Mouse (Mus musculus): Measurements from ENCODE around the gene Rsad2.
"Not testable (repeated sequence)": the region's sequence is repeated elsewhere in the genome, so short reads cannot be mapped to it uniquely, and the experiment has no call there.

The Rsad2 gene

DNA sequence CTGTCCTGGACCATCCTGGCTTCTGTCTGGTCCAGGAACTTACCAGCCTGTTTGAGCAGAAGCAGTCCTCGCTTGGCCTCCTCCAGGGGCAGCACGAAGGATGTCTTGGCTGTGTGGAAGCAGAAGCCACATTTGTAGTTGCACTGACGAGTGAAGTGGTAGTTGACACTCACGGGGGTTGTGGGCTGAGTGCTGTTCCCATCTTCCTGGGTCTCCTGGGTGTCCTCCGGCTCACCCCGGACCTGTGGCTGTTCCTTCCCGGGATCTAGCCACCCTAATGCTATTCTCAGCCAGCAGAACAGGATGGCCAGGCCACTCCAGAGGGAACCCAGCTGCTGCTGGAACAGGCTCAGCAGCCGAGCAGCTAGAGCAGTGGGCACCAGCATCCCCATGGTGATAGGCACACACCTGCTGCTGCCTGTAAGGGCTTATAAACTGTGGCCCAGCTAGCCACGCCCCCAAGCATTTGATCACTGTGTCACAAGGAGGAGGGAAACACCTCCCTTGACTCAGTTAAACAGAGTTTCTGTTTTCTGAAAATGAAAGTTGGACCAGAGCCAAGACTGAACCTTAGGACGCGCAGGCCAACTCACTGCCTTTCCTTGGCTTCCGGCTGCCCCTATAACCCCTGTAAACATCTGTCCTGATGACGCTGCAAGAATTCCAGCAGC is at the start of gene Rsad2:
TSS of gene Rsad2 (minus strand) at position 425 of the 671 bp plus-strand sequence.
- DNase-seq (ENCODE audit: low read depth, low spot score), result peak; percentile 51

DNA sequence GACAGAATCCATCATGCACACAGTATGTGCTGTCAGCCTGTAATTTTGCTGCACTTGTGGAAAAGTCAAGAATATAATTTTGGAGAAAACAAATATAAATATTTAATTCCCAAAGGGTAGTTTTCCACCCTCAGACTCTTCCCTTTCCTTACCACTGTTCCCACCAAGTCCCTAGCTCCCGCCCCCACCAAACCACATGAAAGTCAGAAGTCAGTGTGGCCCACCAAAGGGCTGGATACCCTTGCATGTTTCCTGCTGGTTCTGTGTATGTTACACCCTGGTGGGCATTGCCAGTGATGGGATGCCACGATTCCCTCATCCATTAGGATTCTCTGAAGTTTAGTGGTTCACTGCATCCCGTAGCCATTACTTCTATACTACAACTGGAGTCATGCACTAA is 44.8 kb upstream of the Rsad2 start:
- DNase-seq (ENCODE audit: low read depth, low spot score), result no peak

DNA sequence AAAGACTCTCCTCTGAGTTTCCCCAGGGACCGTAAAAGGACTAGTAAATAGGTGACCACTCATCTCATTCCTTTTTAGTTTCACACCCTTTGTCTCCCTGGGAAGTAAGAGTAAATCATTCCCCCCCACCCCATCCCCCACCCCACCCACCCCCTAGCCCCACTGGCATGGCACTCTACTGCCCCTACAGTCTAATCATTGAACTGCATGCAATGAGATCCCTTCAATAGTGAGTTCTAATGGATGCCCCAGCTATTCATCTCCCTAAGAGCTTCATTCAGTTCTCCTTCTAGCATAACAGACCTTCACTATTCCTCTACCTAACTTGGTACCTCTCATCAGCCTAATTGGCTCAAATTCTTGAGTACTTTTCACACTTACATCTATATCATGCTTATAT is 33.7 kb upstream of the Rsad2 start:
- no peak for DNase-seq (ENCODE audit: low read depth, low spot score)

DNA sequence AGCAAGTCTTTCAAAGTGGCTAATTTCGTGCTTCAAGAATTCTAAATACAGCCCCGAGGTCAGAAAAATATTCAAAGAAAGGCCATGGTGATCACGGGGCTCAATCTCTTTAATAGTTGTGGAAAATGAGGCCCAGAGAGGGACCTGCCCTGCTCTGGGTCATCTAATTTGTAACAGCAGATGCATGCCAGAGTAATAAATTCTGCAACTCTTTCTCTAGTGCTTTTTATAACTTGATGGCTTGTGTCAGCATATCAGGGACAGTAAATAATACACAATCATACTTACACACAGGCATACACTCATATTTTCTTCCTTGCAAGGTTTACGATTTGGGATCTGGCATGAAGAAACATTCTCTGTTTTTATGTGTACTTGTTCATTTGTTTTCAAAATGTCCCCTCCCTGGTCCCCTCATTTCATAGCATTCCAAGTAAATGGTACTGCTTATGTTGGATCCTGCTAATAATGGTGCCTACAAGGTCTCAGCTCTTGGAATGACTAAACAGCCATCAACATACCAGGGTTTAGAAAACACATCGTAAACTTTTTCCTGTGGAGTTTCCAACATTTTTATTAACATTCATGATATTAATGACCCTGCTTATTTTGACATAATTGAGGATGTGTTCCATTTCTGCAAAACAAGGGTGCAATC is 32.5 kb upstream of the Rsad2 start:
- no peak for DNase-seq (ENCODE audit: low read depth, low spot score)

DNA sequence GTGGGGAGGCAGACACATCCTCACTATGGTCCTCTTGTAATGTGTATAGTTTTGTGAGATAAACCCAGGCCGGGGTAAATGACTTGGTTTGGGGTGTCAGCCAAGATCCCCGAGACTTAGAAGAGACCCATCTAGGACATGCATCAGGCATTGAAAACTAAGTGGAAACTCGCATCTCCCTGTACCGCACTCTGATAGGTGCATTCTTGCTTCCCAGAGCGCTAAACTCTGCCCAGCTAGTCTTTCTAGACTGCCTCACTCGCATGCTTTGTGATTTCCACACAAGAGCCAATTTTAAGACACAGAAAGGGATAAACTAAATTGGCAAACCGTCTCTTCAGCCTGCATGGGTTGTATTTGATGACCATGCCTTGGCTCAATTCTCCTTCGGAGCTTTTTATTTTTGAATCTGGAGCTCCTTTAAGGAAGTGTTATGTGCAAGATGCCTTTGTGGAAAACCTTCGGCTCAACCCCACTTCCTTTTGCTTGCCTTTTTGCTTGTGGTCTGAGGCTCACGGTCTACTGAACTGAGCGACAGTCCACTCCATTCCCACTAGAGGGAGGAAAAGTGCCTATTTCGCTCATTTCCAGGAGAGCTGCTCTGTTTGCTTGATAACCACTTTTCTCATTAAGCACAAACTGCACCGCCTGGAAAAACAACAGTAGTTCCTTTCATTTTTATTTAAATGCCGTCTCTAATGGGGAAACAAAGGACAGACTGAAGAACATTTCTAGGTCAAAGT is 31.8 kb upstream of the Rsad2 start:
- peak; percentile 42 for DNase-seq (ENCODE audit: low read depth, low spot score)

DNA sequence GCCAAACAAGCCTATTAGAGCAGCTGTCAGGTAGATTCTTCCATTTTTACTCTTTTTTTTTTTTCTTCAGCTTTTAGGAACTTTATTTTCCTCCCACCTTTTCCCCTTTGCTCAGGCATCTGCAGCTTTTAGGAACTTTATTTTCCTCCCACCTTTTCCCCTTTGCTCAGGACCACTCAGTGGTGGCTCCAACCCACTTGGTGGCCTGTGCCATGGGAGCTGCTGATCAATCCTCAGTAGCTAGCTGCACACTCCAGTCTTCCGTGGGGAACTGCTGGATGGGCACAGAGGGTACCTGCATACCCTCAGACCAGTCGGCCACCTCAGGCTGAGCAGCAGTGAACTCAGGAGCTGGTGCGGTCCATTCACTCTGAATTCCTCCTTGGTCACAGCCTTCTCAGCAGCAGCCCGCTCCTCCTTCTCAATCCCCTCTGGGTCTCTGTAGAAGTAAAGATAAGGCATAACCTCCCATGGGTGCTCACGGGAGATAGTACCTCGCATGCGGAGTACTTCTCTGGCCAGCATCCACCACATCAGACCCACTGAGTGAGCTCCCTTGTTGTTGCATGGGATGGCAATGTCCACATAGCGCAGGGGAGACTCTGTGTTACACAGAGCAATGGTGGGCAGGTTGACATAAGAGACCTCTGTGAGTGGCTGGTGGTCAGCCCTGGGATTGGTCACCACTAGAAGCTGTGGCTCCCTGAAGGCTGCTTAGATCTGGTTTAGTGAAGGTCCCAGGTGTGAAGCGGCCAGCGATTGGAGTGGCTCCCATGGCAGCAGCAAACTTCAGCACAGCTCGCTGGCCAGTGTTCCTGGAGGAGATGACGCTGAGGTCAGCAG is 29.7 kb upstream of the Rsad2 start:
- not testable (repeated sequence) for DNase-seq (ENCODE audit: low read depth, low spot score)

DNA sequence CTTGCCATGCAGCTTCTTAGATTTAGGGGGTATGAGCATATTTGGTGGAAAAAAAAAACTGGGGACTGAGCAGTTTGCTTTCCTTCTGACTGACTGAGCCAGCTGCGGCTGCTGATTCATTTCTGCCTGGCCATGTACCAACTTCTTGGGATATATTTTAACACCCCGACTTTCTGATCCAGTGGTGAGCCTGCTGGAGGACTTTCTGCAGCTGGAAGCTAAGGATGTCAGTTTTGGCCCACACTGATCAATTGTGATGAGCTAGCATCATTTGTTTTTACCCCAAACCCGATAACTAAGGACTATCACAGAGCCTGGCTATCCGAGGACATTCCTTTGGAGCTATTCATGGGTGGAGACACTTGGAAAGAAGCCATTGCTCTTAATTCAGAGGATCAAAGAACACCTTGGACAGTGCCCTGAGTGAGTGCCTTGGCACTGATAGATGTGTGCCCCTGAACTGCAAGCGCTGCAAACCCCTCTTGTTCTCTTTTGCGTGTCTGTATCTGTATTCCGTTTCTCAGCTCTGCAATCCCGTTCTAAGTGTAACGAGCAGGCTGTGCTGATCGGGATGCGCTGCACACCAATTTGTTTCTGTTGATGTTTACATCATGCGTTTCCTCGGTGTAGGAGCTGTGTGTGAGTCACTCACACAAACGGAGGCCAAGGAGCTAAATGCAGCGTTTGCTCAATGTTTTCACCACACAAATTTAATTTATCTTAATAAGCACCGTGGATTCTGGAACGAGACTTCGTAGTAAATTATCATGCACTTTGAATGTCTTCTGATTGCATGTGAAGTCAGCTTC is 22.1 kb upstream of the Rsad2 start:
- DNase-seq (ENCODE audit: low read depth, low spot score), result no peak

DNA sequence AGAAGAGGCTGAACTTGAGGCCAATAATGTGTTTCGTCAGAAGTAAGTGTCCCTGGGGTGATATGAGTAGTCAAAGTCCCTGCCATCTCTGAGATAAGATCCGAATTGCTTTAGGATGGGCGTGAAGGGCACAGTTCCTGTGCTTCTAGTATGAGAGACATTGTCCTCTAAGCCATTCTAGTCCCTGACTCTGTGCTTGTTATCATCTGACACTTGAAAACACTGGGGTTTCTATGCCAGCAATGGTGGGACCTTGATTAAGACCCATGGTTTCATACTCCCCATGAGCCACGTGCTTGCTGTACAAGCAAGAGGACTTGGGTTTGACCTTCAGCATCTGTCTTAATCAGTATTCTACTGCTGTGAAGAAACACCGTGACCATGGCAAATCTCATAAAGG is 20.9 kb upstream of the Rsad2 start:
- DNase-seq (ENCODE audit: low read depth, low spot score), result no peak

DNA sequence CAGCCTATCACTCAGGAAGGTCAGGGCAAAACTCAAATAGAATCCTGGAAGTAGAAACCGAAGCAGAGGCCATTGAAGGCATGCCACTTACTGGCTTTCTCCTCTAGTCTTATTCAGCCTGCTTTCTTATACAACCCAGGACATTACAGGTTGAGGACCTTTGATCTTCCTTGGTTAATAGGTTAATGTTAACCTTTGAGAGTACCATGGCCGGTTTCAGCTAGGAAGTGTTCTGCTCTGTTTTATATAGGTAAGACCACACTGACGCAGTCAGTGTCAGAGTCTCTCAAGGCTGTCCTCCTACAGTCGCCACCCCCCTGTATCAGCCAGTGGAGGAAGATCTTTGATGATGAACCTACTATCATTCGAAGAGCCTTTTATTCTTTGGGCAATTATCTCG is 17.5 kb upstream of the Rsad2 start:
- DNase-seq (ENCODE audit: low read depth, low spot score), result no peak

DNA sequence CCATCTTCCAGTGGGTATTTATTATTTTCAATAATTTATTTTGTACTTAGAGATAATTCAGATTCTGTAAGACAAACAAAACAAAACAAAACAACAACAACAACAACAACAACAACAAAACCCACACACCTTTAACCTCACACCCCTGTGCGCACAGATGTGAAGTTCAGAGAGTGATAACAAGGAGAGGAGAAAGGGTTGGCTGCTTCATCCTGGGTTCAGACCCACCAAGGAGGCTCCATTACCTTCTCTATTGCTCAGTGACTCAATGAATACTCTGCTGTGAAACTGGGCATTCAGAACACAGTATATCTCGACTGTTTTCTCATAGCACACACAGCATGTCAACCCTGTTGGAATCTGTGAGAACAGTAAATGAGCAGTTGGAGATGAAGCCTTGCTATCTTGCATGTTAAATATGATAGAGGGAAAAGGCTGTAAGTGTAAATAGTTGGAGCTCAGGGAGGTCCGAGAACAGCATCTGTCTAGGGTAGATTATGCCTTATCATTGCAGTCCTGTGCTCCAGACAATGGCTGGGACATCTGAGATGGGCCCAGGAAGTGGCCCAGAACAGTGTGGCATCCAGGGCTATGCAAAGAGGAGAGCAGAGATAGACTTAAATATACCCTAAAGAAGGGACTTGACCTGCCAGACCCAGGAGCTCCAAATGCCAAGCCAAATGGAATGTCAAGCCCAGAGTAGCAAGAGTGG is 16.7 kb upstream of the Rsad2 start:
- no peak for DNase-seq (ENCODE audit: low read depth, low spot score)

DNA sequence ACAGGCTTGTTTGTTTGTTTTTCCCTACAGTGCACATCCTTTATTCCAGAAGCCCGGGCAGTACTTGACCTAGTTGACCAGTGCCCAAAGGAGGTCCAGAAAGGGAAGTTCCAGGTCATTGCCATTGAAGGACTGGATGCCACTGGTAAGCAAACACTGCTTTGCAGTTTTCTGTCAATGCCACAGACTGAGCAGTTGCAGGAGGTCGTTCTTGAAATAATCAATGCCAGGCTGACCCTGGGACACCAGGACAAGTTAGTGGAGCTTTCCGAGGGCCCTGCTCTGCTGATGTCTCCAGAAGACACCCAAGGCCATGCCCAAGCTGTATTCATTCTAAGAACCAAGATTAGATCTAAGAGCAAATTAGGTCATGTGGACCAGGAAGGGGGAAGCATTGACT is 15.1 kb upstream of the Rsad2 start:
- no peak for DNase-seq (ENCODE audit: low read depth, low spot score)

DNA sequence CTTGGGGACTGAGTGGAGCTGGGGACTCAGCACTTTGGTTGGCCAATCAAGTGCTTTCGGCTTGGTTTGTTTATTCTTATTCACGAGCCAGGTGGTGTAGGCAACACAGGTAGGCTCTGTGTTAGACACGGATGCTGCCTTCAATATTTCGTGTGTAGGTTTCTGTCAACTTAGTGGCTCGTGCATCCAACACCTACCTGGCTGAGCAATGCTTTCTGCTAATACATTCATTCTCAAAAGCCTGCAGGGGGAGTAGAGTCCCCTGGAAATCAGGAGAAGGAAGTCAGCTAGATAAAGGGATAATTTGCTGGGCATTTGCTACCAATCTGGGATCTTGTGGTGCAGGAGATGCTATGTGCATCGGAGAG is 13.8 kb upstream of the Rsad2 start:
- no peak for DNase-seq (ENCODE audit: low read depth, low spot score)

DNA sequence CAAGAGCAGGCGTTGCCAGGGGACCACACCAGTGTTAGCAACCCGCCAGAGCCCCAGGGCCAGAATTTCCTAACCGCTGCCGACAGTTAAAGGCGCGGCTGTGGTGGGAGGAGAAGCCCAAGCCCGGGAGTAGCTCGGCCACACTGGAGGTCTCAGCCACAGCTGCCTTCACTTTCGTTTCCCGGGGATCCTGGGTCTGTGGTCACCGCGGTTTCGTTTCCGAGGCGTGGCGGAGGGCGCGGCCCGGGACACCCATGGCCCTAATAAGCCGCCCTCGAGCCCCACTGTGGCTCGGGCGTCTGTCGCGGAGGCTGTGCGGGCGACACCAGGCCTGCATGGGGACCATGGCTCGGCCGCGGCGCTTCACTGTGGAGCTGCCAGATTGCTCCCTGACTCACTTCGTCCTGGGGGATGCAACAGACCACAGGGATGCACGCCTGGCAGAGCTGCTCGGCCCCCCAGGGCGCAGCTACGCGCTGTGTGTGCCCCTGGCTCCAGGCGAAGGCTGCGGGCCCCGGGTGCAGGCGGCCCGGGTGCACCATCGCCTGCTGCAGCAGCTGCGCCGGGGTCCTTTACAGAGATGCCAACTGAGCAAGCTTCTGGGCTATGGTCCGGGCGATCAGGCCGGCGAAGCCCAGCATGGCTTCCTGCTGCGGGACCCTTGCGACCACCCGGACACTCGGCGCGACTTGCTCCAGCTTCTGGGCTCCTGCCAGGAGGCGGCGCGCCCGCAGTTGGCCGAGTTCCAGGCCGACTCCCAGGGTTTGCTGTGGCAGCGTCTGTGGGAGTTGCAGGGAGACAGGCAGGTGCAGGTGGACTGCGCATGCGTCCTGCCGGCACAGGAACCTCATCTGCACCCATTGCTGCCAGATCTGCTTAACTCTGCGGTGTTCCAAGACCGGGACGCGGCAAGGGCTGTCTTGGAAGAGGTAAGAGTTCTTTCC is 13.1 kb upstream of the Rsad2 start, which contains the start of gene Cmpk2:
TSS of gene Cmpk2 (plus strand) at position 107 of the 944 bp plus-strand sequence.
- peak; percentile 46 for DNase-seq (ENCODE audit: low read depth, low spot score)

DNA sequence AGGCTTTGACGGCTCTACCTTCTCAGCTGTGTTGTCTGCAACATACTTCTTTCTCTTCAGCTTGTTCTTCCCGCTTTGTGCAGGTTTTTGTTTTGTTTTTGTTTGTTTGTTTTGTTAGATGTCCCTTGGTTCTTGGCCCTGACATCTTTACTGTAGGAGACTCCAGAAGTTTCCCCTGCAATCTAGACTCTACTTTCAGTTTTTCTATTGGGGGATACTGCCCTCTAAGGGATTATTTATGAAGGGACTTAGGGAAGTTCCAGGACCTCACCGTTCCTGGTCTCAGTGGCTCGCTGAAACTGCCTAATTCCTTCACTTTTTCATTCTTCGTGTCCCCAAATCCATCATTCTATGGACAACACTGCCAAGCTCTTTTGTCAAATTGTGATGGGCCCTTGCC is 9.3 kb upstream of the Rsad2 start:
- no peak for DNase-seq (ENCODE audit: low read depth, low spot score)

DNA sequence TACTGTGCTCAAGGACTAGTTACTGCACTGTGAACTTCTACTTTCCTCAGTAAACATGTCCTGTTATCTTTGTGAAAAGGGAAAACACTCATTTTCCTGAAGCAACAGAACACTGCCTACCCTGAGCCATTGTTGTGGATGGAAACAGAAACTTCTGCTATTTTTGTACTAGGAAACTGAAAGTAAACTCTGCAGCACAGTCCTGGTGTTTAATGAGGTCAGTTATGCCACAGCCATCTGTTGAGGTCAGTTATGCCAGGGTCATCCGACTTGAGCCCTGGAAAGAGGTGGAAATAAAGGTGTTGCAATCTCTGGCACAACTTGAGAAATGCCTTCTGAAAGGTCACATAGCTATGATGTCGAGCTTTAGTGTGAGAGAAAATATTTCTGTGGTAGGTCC is 3.8 kb upstream of the Rsad2 start:
- no peak for DNase-seq (ENCODE audit: low read depth, low spot score)

DNA sequence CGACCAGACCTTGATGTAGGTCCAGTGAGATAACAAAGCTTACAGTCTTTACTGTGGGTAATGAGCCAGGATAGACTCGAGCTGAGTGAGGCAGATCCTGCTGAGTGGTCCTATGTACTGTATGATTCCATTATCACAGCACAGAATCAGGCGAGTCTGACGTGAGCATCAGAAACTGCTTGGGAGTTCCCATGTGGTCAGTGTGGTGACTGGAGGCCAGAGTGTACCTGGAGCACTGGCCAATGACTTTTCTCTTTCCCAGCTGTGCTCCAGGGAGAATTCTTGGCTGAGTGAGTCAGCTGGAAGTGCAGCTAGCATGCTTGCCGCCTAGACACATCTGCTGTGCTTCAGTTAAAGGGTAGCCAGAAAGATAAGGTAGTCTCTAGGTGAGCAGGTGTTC is 1.6 kb downstream of the Rsad2 start:
- DNase-seq (ENCODE audit: low read depth, low spot score), result no peak

DNA sequence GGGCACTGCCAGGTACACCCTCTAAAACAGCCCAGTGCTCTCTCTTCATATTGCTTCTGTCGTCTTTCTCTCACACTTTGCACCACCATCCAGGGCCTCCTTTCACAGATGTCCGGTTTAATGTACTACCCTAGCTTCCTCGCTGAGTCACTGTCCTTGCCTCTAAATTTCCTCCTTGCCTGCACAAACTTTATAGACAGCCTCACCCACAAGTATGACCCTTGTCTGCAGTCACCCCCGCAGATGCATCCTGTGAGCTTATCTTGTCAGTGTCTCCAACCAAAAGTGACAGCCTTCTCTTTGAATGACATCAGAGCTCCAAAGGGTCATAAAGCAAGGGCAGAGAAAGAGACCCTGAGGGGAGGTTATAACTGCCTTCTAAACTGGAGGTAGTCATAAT is 3.3 kb downstream of the Rsad2 start:
- DNase-seq (ENCODE audit: low read depth, low spot score), result no peak

DNA sequence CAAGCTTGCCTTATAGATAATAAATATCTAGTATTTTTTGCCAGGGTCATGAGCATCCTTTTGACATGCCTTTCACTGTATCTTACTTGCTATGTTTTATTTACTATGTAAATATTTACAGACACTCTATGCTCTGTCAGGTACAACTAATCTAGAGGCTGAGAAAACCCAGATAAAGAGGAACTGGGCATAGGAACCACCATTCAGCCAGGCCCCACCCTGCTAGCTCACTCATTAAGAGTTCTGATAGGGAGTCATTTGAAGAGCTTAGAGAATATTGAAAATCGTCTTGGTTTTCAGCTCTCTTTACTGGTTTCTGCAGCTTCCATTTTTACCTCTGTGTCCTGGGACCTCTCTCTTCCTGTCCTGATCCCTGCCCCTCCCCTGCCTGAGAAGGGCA is 5.1 kb downstream of the Rsad2 start:
- no peak for DNase-seq (ENCODE audit: low read depth, low spot score)

DNA sequence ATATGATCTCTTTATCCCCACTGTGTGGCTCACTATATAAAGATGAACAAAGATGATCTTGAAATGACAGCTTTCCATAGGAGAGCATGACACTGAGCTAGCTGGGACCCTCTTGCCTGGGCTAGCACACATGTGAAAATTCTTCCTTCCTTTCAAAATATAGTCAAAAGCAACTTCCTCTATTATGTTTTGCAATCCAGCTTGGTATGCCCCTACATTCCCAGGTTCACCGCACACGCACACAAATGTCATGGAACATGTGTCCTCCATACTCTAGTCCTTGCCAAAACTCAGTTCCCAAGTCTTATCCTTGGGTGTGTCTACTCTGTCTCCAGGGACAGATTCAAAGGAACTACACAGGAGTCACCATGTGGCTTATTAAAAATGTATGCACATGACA is 6.8 kb downstream of the Rsad2 start:
- DNase-seq (ENCODE audit: low read depth, low spot score), result no peak
